Mouse (Mus musculus) erythroid progenitor cell, adult 5-6 weeks (primary cell): ENCODE measurements around the gene Sema5b. TPM values are rescaled to one million over a fixed set of nuclear protein-coding genes. Genes with fewer than 3 reads are reported as not detected.
"Not testable (repeated sequence)": the region's sequence is repeated elsewhere in the genome, so short reads cannot be mapped to it uniquely, and the experiment has no call there.

ENCODE experiments used
- ATAC-seq: replicated peaks from 2 replicates; pipeline ENCODE4 v1.8.0; 2016; ENCODE audit warnings: moderate number of reproducible peaks, mild to moderate bottlenecking, moderate TSS enrichment, inconsistent platforms; ENCODE audit not compliant: poor library complexity, low FRiP score, severe bottlenecking
- total RNA-seq, 2 experiments: library from RNA; stranded (forward) in 1 of 2; stranded (reverse) in 1 of 2; fragments of 150-400 nt in 1 of 2; fragments of 186-747, 209-891 nt in 1 of 2; gene quantifications; 2 replicates each; pipeline versions ENCODE4 v1.2.3 to v1.2.4; 2015 to 2017; ENCODE audit warnings: low replicate concordance in 2 of 2

Sema5b gene
- total RNA-seq, 2 experiments from 2014 or later: not detected

GRCm38 (mm10) chr16:35545723-35546122 lies 4.8 kb downstream of the Sema5b start:
- no peak for ATAC-seq

GRCm38 (mm10) chr16:35547966-35548365 lies 7.0 kb downstream of the Sema5b start:
- no peak for ATAC-seq

GRCm38 (mm10) chr16:35549354-35549753 lies 8.4 kb downstream of the Sema5b start:
- no peak for ATAC-seq

GRCm38 (mm10) chr16:35555596-35556482 lies 14.9 kb downstream of the Sema5b start:
- ATAC-seq: no peak

GRCm38 (mm10) chr16:35557038-35557437 lies 16.1 kb downstream of the Sema5b start:
- ATAC-seq: no peak

- ATAC-seq: no peak
Measured at GRCm38 (mm10) chr16:35561541-35561940, 20.6 kb downstream of the Sema5b start.

- no peak for ATAC-seq
Measured at GRCm38 (mm10) chr16:35564246-35564905, 23.4 kb downstream of the Sema5b start.

- not testable (repeated sequence) for ATAC-seq
Measured at GRCm38 (mm10) chr16:35565601-35566000, 24.7 kb downstream of the Sema5b start.

- no peak for ATAC-seq
Measured at GRCm38 (mm10) chr16:35568225-35568880, 27.4 kb downstream of the Sema5b start.

- no peak for ATAC-seq
Measured at GRCm38 (mm10) chr16:35569347-35569746, 28.4 kb downstream of the Sema5b start.

- no peak for ATAC-seq
Measured at GRCm38 (mm10) chr16:35569758-35570157, 28.8 kb downstream of the Sema5b start.

GRCm38 (mm10) chr16:35570627-35571026 lies 29.7 kb downstream of the Sema5b start:
- ATAC-seq: no peak

- no peak for ATAC-seq
Measured at GRCm38 (mm10) chr16:35573586-35573985, 32.6 kb downstream of the Sema5b start.

GRCm38 (mm10) chr16:35577181-35577941 lies 36.4 kb downstream of the Sema5b start:
- no peak for ATAC-seq

- no peak for ATAC-seq
Measured at GRCm38 (mm10) chr16:35581299-35581698, 40.4 kb downstream of the Sema5b start.

- ATAC-seq: no peak
Measured at GRCm38 (mm10) chr16:35583551-35584080, 42.7 kb downstream of the Sema5b start.

GRCm38 (mm10) chr16:35585126-35585694 lies 44.3 kb downstream of the Sema5b start:
- ATAC-seq: no peak

- ATAC-seq: no peak
Measured at GRCm38 (mm10) chr16:35587046-35587779, 46.3 kb downstream of the Sema5b start.
